Mouse (Mus musculus): ENCODE measurements around the gene Map4. TPM values are rescaled to one million over a fixed set of nuclear protein-coding genes. Genes with fewer than 3 reads are reported as not detected.

The Map4 gene
- polyA plus RNA-seq, 1 experiment from 2014 or later, result 144 TPM

DNA sequence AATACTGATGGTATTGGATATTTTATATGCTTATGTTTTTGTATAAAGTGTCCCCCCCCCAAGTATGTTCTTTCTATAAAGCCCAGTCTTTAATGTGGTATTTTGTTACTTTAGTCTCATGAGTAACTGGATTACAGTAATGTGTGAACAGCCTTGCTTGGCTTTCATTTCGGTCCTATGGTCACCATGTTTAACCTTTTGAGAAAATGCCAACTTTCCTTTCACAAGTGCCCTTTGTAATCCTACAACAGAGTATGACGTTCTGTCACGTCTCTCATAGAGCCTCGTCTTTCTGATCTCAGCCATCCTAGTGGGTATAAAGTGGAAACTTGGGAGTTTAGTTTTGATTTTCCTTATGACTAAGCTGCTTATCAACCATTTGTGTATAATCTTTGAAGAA, 11.5 kb downstream of the Map4 start:
- H3K36me3 ChIP-seq (ENCODE audit: control insufficient read depth, insufficient read depth), result no peaks in the 10 kb centered on the region
- ATAC-seq, result no peak
- H3K9ac ChIP-seq (replicated peaks; ENCODE audit: low read depth, low read length), result no peak overlapping the region
- no peak overlapping the region for H3K4me2 ChIP-seq (ENCODE audit: low read length)
- H3K27me3 ChIP-seq (replicated peaks; ENCODE audit: control insufficient read depth, insufficient read depth, low read length), result no peaks in the 10 kb centered on the region
- H3K27ac ChIP-seq (ENCODE audit: low read length), result no peak overlapping the region
- H3K4me1 ChIP-seq (replicated peaks; ENCODE audit: control insufficient read depth, insufficient read depth, low read length), result no peaks in the 10 kb centered on the region
- no peak overlapping the region for H3K4me3 ChIP-seq (replicated peaks; ENCODE audit: low read length)
- no peaks in the 10 kb centered on the region for H3K9me3 ChIP-seq (ENCODE audit: control insufficient read depth, low read length)
- 65% methylated on average over 4 of the region's 4 CpGs for WGBS

DNA sequence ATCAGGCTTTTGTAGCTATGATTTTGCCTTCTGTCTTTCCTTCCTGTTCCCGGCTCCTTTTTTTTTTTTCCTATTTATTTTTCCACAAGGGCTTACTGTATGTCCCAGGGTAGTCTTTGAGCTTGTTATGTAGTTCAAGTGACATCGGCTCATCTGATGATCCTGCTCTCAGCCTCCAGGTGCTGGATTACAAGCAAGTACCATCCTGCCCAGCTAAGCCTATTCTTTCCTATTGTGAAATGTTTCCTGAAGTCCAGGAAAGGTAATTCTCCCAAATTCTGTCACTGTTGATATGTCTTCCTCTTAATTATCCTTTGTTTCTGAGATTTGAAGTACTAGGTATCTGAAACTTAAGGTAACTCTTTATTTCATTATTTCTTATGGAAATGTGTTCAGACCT, 13.5 kb downstream of the Map4 start:
- Histone ChIP-seq H3K9ac (replicated peaks; ENCODE audit: low read depth, low read length) (no peak overlapping the region), H3K4me2 (ENCODE audit: low read length) (no peak overlapping the region), H3K4me3 (replicated peaks; ENCODE audit: low read length) (no peak overlapping the region), H3K27me3 (replicated peaks; ENCODE audit: control insufficient read depth, insufficient read depth, low read length) (no peaks in the 10 kb centered on the region), H3K9me3 (ENCODE audit: control insufficient read depth, low read length) (no peaks in the 10 kb centered on the region), H3K36me3 (ENCODE audit: control insufficient read depth, insufficient read depth) (no peaks in the 10 kb centered on the region), H3K4me1 (replicated peaks; ENCODE audit: control insufficient read depth, insufficient read depth, low read length) (no peaks in the 10 kb centered on the region), H3K27ac (ENCODE audit: low read length) (no peak overlapping the region)
- ATAC-seq, result no peak
- WGBS, result 90% methylated on average over 2 of the region's 2 CpGs

DNA sequence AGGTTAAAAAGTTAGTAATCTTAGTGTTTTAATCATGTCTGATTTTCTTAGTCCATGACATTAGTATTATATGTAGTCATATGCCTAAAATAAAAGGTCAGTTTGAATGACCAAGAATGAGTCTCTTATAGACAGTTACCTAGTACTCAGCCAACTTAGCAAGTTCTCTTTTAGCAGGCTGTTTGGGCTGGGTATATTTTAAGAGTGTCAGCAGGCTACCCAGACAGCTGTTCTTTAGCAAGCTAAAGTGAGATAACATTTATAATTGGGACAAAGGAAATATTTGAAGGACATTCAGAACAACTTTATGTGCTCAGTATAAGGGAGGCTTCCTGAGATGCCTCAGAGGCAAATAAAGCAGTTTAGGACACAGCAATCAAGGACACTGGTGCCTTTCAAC, 17.3 kb downstream of the Map4 start:
- Histone ChIP-seq H3K27me3 (replicated peaks; ENCODE audit: control insufficient read depth, insufficient read depth, low read length) (no peaks in the 10 kb centered on the region), H3K9me3 (ENCODE audit: control insufficient read depth, low read length) (no peaks in the 10 kb centered on the region), H3K4me1 (replicated peaks; ENCODE audit: control insufficient read depth, insufficient read depth, low read length) (no peaks in the 10 kb centered on the region), H3K27ac (ENCODE audit: low read length) (no peak overlapping the region), H3K4me2 (ENCODE audit: low read length) (no peak overlapping the region), H3K9ac (replicated peaks; ENCODE audit: low read depth, low read length) (no peak overlapping the region), H3K36me3 (ENCODE audit: control insufficient read depth, insufficient read depth) (no peaks in the 10 kb centered on the region), H3K4me3 (replicated peaks; ENCODE audit: low read length) (no peak overlapping the region)
- ATAC-seq, result no peak

DNA sequence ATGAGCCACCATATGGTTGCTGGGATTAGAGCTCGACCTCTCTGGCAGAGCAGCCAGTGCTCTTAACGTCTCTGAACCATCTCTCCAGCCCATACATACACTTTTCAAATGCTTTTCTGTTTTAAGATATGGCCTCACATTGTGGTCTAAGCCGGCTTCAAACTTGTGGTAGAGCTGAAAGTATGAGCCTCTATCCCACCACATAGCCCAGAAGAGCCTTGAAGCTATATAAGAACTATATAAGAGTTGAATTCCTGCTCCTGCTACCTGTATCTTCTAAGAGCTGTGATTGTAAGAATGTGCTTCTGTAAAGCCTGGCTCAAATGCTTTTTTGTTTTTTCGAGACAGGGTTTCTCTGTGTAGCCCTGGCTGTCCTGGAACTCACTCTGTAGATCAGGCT, 18.5 kb downstream of the Map4 start:
- no peaks in the 10 kb centered on the region for H3K27me3 ChIP-seq (replicated peaks; ENCODE audit: control insufficient read depth, insufficient read depth, low read length)
- no peaks in the 10 kb centered on the region for H3K9me3 ChIP-seq (ENCODE audit: control insufficient read depth, low read length)
- H3K4me1 ChIP-seq (replicated peaks; ENCODE audit: control insufficient read depth, insufficient read depth, low read length), result no peaks in the 10 kb centered on the region
- H3K27ac ChIP-seq (ENCODE audit: low read length), result no peak overlapping the region
- no peak overlapping the region for H3K9ac ChIP-seq (replicated peaks; ENCODE audit: low read depth, low read length)
- WGBS, result 94% methylated on average over 4 of the region's 4 CpGs
- no peak overlapping the region for H3K4me3 ChIP-seq (replicated peaks; ENCODE audit: low read length)
- no peaks in the 10 kb centered on the region for H3K36me3 ChIP-seq (ENCODE audit: control insufficient read depth, insufficient read depth)
- ATAC-seq, result no peak
- no peak overlapping the region for H3K4me2 ChIP-seq (ENCODE audit: low read length)

DNA sequence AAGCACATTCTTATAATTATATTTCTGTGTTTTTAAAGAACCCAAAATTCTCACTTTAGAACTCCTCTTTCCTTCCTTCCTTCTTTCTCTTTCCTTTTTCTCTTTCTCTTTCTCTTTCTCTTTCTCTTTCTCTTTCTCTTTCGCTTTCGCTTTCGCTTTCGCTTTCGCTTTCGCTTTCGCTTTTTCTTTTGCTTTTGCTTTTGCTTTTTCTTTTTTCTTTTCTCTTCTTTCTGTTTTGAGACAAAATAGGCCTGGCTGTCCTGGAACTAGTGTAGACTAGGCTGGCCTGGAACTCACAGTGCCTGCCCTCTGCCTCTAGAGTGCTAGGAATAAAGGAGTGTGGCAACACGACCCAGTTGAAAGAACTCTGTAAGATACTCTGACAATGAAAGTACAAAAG, 22.3 kb downstream of the Map4 start:
- no peak for ATAC-seq
- no peaks in the 10 kb centered on the region for H3K4me1 ChIP-seq (replicated peaks; ENCODE audit: control insufficient read depth, insufficient read depth, low read length)
- no peak overlapping the region for H3K27ac ChIP-seq (ENCODE audit: low read length)
- no peak overlapping the region for H3K9ac ChIP-seq (replicated peaks; ENCODE audit: low read depth, low read length)
- no peaks in the 10 kb centered on the region for H3K27me3 ChIP-seq (replicated peaks; ENCODE audit: control insufficient read depth, insufficient read depth, low read length)
- H3K4me2 ChIP-seq (ENCODE audit: low read length), result no peak overlapping the region
- H3K36me3 ChIP-seq (ENCODE audit: control insufficient read depth, insufficient read depth), result no peaks in the 10 kb centered on the region
- no peaks in the 10 kb centered on the region for H3K9me3 ChIP-seq (ENCODE audit: control insufficient read depth, low read length)
- no peak overlapping the region for H3K4me3 ChIP-seq (replicated peaks; ENCODE audit: low read length)
- 90% methylated on average over 8 of the region's 8 CpGs for WGBS

DNA sequence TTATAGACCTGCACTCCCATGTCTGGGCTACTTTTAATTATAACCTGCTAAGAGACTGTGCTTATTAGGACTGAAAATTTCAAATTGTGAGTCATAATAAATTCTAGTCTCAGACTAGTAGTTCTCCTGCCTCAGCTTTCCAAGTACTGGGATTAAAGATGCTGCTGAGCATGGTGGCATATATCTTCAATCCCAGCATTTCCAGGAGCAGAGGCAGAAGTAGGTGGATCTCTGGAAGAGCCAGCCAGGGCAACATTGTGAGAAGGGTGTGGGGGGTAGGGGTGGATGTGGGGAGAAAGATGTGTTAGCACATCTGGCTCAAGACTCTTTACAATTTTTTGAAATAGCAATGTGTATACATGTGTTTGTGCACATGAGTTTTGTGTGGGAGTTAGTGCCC, 23.4 kb downstream of the Map4 start:
- no peak overlapping the region for H3K27ac ChIP-seq (ENCODE audit: low read length)
- ATAC-seq, result no peak
- no peaks in the 10 kb centered on the region for H3K27me3 ChIP-seq (replicated peaks; ENCODE audit: control insufficient read depth, insufficient read depth, low read length)
- H3K9ac ChIP-seq (replicated peaks; ENCODE audit: low read depth, low read length), result no peak overlapping the region
- H3K36me3 ChIP-seq (ENCODE audit: control insufficient read depth, insufficient read depth), result no peaks in the 10 kb centered on the region
- no peak overlapping the region for H3K4me3 ChIP-seq (replicated peaks; ENCODE audit: low read length)
- H3K4me2 ChIP-seq (ENCODE audit: low read length), result no peak overlapping the region
- H3K4me1 ChIP-seq (replicated peaks; ENCODE audit: control insufficient read depth, insufficient read depth, low read length), result no peaks in the 10 kb centered on the region
- H3K9me3 ChIP-seq (ENCODE audit: control insufficient read depth, low read length), result no peaks in the 10 kb centered on the region

DNA sequence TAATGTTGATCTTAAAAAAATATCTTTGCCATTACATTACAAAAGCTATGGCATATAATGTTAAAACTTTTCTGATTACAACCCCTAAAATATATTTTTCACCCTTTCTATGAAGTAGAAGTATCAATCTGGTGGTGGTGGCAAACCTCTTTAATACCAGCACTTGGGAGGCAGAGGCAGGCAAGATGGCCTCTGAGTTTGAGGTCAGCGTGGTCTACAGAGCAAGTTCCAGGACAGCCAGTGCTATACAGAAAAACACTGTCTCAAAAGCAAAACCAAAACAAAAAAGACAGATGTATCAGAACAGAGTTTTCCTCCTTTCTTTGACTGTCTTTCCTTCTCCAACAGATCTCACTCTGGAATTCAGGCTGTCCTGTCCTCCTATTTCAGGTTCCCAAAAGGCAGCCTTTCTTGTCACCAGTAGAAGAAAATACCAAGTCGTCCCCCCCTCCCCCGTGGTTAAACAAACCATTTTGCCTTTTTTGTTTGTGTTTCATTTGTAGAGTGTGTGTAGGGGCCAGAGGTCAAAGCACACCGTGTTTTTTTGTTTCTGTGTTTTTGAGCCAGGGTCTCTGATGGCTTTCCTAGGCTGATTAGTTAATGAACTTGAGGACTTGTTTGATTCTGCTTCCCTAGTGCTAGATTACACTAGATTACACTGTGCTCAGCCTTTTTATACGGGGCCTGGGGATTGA, 28.3 kb downstream of the Map4 start:
- WGBS, result 58% methylated on average over 5 of the region's 5 CpGs
- ATAC-seq, result no peak

DNA sequence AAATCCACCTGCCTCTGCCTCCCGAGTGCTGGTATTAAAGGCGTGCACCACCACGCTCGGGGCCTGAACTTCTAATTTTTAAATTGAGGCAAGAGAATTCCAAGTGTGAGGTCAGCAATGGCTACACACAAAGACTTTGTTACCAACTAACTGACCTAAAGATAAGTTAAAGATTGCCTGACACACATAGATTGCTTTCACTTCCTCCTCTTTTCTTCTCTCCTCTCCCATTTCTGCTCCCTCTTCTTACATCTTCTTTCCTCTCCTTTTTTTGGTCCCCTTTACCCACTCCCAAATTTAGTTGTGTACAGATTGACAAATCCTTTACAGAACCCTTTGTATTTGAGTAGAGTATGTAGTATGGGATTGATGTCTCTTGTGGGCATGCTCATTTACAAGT, 29.3 kb downstream of the Map4 start:
- H3K4me3 ChIP-seq (replicated peaks; ENCODE audit: low read length), result no peak overlapping the region
- no peaks in the 10 kb centered on the region for H3K9me3 ChIP-seq (ENCODE audit: control insufficient read depth, low read length)
- no peak overlapping the region for H3K4me2 ChIP-seq (ENCODE audit: low read length)
- no peak overlapping the region for H3K27ac ChIP-seq (ENCODE audit: low read length)
- WGBS, result 94% methylated on average over 4 of the region's 4 CpGs
- H3K36me3 ChIP-seq (ENCODE audit: control insufficient read depth, insufficient read depth), result no peaks in the 10 kb centered on the region
- H3K4me1 ChIP-seq (replicated peaks; ENCODE audit: control insufficient read depth, insufficient read depth, low read length), result no peaks in the 10 kb centered on the region
- no peak overlapping the region for H3K9ac ChIP-seq (replicated peaks; ENCODE audit: low read depth, low read length)
- ATAC-seq, result no peak
- H3K27me3 ChIP-seq (replicated peaks; ENCODE audit: control insufficient read depth, insufficient read depth, low read length), result no peaks in the 10 kb centered on the region

More for the DNA sequence above, 28.3 kb downstream of the Map4 start:
- no peak overlapping the region for H3K4me2 ChIP-seq (ENCODE audit: low read length)
- H3K4me1 ChIP-seq (replicated peaks; ENCODE audit: control insufficient read depth, insufficient read depth, low read length), result no peaks in the 10 kb centered on the region
- no peak overlapping the region for H3K27ac ChIP-seq (ENCODE audit: low read length)
- H3K4me3 ChIP-seq (replicated peaks; ENCODE audit: low read length), result no peak overlapping the region
- H3K27me3 ChIP-seq (replicated peaks; ENCODE audit: control insufficient read depth, insufficient read depth, low read length), result no peaks in the 10 kb centered on the region
- H3K36me3 ChIP-seq (ENCODE audit: control insufficient read depth, insufficient read depth), result no peaks in the 10 kb centered on the region
- H3K9me3 ChIP-seq (ENCODE audit: control insufficient read depth, low read length), result no peaks in the 10 kb centered on the region
- no peak overlapping the region for H3K9ac ChIP-seq (replicated peaks; ENCODE audit: low read depth, low read length)

DNA sequence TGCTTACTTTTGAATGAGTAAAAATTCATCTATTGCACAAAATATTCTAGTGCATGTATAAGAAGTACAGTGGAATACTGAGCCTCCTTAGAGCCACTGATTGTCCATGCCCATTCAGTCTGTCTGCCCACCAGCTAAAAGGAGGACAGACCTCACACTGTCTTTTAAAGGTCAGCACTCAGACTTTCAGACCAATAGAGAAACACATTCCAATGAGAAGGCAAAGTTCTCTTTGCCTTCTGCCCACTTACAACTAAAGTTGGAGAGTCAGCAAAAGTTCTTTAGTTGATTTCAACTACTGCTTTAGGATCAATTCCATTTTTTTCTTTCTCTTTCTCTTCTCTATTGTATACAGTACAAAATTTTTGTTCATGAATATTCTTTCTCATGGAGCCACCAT, 33.5 kb downstream of the Map4 start:
- ATAC-seq, result no peak
- no peaks in the 10 kb centered on the region for H3K36me3 ChIP-seq (ENCODE audit: control insufficient read depth, insufficient read depth)
- H3K9ac ChIP-seq (replicated peaks; ENCODE audit: low read depth, low read length), result no peak overlapping the region

More for the DNA sequence above, 33.5 kb downstream of the Map4 start:
- H3K9me3 ChIP-seq (ENCODE audit: control insufficient read depth, low read length), result no peaks in the 10 kb centered on the region
- no peak overlapping the region for H3K4me3 ChIP-seq (replicated peaks; ENCODE audit: low read length)
- H3K4me2 ChIP-seq (ENCODE audit: low read length), result no peak overlapping the region
- no peak overlapping the region for H3K27ac ChIP-seq (ENCODE audit: low read length)
- peaks cover 6% of the 10 kb centered on the region; the same call in 1 of the 2 replicates for H3K4me1 ChIP-seq (replicated peaks; ENCODE audit: control insufficient read depth, insufficient read depth, low read length)
- no peaks in the 10 kb centered on the region for H3K27me3 ChIP-seq (replicated peaks; ENCODE audit: control insufficient read depth, insufficient read depth, low read length)
